Mouse (Mus musculus) hindbrain, embryonic 14.5 days (tissue): Measurements from ENCODE around the gene Lsm5. TPM values are rescaled to one million over a fixed set of nuclear protein-coding genes. Genes with fewer than 3 reads are reported as not detected.

Experiments used
- ATAC-seq: fragments of 200-750 bp; cut with Nextera tagmentation; 2 replicates; pipeline ENCODE4 v1.8.0; 2017; ENCODE audit warnings: moderate number of reproducible peaks, mild to moderate bottlenecking, moderate TSS enrichment, moderate library complexity; ENCODE audit not compliant: low FRiP score
- DNase-seq: peaks from one replicate; pipeline ENCODE4 v3.0.0-alpha.2; 2015; ENCODE audit warnings: low spot score
- H3K27ac ChIP-seq: fragments of 300-500 bp; sonication (generic); 2 replicates; pipeline ENCODE4 v1.5.1; 2014; ENCODE audit warnings: mild to moderate bottlenecking, moderate library complexity
- H3K27me3 ChIP-seq: fragments of 300-500 bp; sonication (generic); 2 replicates; pipeline ENCODE4 v1.6.1; 2014; ENCODE audit warnings: mild to moderate bottlenecking, low read length, mixed read lengths; ENCODE audit not compliant: control insufficient read depth, insufficient read depth
- H3K36me3 ChIP-seq: fragments of 300-500 bp; sonication (generic); replicated peaks from 2 replicates; pipeline ENCODE4 v1.6.1; 2014; ENCODE audit not compliant: control insufficient read depth, insufficient read depth
- H3K4me1 ChIP-seq: fragments of 300-500 bp; sonication (generic); replicated peaks from 2 replicates; pipeline ENCODE4 v1.6.1; 2014; ENCODE audit warnings: antibody characterized with exemption, low read length, mixed read lengths; ENCODE audit not compliant: control insufficient read depth, insufficient read depth
- H3K4me2 ChIP-seq: fragments of 300-500 bp; sonication (generic); replicated peaks from 2 replicates; pipeline ENCODE4 v1.6.1; 2014; ENCODE audit warnings: mild to moderate bottlenecking, moderate library complexity
- H3K4me3 ChIP-seq: fragments of 300-500 bp; sonication (generic); replicated peaks from 2 replicates; pipeline ENCODE4 v1.5.1; 2014; ENCODE audit warnings: mild to moderate bottlenecking, low read length
- H3K9ac ChIP-seq: fragments of 300-500 bp; sonication (generic); 2 replicates; pipeline ENCODE4 v1.6.1; 2014
- H3K9me3 ChIP-seq: fragments of 300-500 bp; sonication (generic); 2 replicates; pipeline ENCODE4 v1.6.1; 2016; ENCODE audit warnings: low read length; ENCODE audit not compliant: control insufficient read depth
- WGBS: fragments of 180-500 bp; shearing (Covaris S2); extraction: QIAGEN DNeasy Blood & Tissue Kit; methylation state at CpG from one replicate; pipeline ENCODE4 v1.1.7; 2014; 5-methylcytosine and 5-hydroxymethylcytosine counted together
- polyA plus RNA-seq: library from polyadenylated mRNA; unstranded; fragments of >200 nt; fragmentation: Nextera tagmentation; extraction: Ambion mirVana; gene quantifications from 2 replicates; pipeline ENCODE4 v1.2.1, GENCODE M21; 2014

The Lsm5 gene
- polyA plus RNA-seq, 1 experiment from 2014 or later = 93.8 TPM

DNA sequence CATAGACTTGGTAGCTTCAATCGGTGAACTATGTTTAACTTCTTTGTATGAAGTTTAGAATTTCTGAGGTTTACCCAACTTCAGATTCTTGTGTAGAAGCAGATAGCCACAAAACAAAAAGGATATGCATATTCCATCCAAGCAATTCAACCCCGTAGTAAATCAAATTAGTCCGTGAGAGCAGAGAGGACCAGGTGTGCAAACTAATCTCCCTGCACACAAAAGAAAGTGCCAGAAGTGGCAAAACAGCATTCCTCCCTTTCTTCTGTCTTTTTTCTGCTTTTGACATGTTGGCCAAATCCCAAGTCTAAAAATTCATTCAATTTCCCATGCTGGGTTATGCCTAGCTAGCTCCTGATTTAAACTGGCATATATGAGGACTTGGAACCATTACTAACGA, 12.1 kb downstream of the Lsm5 start:
- WGBS = 74% methylated on average over 4 of the region's 4 CpGs
- no peaks in the 10 kb centered on the region for H3K36me3 ChIP-seq

DNA sequence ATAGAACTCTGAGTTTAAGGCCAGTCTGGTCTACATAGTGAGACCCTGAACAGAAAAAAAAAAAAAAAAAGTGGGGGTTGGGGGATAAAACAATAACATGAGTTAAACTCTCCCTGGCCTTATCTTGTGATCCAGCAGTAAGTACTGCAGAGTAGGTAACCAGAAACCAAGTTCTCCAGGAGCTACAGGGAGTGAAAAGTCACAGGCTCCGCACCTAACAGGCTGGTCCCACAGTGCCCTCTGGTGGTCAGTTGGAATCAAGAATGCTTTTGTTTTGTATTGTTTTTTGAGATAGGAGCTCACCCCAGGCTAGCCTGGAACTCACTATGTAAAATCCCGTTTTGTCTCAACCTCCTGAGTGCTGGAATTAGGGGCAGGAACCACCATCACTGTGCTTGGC, 13.3 kb downstream of the Lsm5 start:
- H3K4me3 ChIP-seq = no peak overlapping the region
- H3K9me3 ChIP-seq = no peaks in the 10 kb centered on the region
- no peak overlapping the region for H3K4me2 ChIP-seq
- H3K4me1 ChIP-seq = no peaks in the 10 kb centered on the region
- WGBS = 4% methylated on average over 2 of the region's 2 CpGs
- H3K27ac ChIP-seq = no peak overlapping the region
- no peaks in the 10 kb centered on the region for H3K36me3 ChIP-seq
- no peak overlapping the region for H3K9ac ChIP-seq
- H3K27me3 ChIP-seq = no peaks in the 10 kb centered on the region
- DNase-seq (peak; percentile 85), ATAC-seq (peak; percentile 48; the same call in 1 of the 2 replicates)

More for the DNA sequence above, 12.1 kb downstream of the Lsm5 start:
- DNase-seq = no peak
- Histone ChIP-seq H3K9ac (no peak overlapping the region), H3K4me2 (no peak overlapping the region), H3K27ac (no peak overlapping the region), H3K9me3 (no peaks in the 10 kb centered on the region), H3K4me3 (no peak overlapping the region), H3K4me1 (no peaks in the 10 kb centered on the region), H3K27me3 (no peaks in the 10 kb centered on the region)
- ATAC-seq = no peak

DNA sequence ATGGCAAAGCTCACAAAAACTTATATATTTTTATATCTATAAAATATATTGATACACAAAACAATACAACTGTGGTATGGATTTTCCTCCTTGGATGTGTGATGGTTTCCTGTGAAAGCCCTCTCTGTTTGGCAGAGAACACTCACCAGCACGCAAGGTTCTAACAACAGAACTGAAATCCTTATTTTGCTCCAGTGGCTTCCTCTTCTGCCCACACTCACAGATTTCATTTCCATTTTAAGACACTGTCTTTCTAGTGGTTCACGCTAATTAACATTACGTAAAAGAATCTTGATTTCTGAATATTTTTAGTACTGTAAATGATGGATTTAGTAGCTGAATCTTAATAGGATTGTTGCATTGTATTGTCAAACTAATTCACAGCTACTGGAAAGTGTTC, 16.3 kb downstream of the Lsm5 start:
- Histone ChIP-seq H3K9me3 (no peaks in the 10 kb centered on the region), H3K4me1 (no peaks in the 10 kb centered on the region), H3K4me2 (no peak overlapping the region), H3K9ac (no peak overlapping the region), H3K36me3 (no peaks in the 10 kb centered on the region), H3K27me3 (no peaks in the 10 kb centered on the region), H3K4me3 (no peak overlapping the region), H3K27ac (no peak overlapping the region)
- DNase-seq = no peak
- 97% methylated on average over 3 of the region's 3 CpGs for WGBS
- ATAC-seq = no peak

DNA sequence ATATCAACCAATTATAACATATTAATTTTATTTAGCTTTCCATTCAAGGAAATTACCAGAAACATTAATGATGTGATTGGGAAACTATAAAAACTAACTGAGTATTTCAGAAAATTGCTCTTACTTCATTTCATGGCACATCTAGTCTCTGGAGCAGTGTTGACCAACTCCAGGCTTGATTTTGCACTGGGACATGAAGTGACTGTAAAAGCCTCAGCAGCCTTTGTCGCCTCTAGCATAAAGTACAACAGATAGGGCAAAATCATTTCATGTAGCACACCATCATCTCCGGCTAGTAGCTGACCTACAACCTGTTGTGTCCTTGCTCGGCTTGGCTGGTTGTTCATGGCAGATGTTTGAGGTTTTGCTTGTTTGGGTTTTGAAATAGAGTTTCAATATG, 40.1 kb downstream of the Lsm5 start:
- Histone ChIP-seq H3K9me3 (no peaks in the 10 kb centered on the region), H3K27me3 (no peaks in the 10 kb centered on the region), H3K4me2 (no peak overlapping the region), H3K27ac (no peak overlapping the region), H3K36me3 (no peaks in the 10 kb centered on the region), H3K4me1 (no peaks in the 10 kb centered on the region), H3K9ac (no peak overlapping the region), H3K4me3 (no peak overlapping the region)
- 93% methylated on average over 3 of the region's 3 CpGs for WGBS
- no peak for ATAC-seq
- no peak for DNase-seq

DNA sequence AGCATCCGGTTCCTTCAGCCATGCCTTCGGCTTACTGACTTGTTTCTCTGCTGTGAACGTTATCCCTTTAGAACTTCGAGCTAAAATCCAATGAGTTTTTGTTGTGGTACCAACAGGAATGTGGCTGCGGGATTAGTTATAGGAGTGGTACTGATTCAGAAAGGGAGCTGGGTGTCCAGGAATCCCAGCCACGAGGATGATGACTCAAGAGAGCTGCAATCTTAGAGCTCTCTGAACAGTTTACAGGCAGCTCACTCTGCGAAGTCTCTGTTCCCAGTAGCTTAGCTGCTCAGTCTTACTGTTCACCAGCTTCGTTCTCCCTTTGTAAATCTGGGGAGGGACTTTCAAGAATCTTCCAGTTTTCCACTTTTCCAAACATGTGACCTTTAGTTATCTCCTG, 49.1 kb downstream of the Lsm5 start:
- no peak overlapping the region for H3K4me3 ChIP-seq
- H3K36me3 ChIP-seq = no peaks in the 10 kb centered on the region
- ATAC-seq (no peak), DNase-seq (no peak)
- H3K9ac ChIP-seq = no peak overlapping the region
- H3K27me3 ChIP-seq = peaks cover 21% of the 10 kb centered on the region
- WGBS = 89% methylated on average over 8 of the region's 8 CpGs
- H3K27ac ChIP-seq = no peak overlapping the region
- H3K4me2 ChIP-seq = no peak overlapping the region
- no peaks in the 10 kb centered on the region; the same call in 1 of the 2 replicates for H3K4me1 ChIP-seq
- no peaks in the 10 kb centered on the region for H3K9me3 ChIP-seq

DNA sequence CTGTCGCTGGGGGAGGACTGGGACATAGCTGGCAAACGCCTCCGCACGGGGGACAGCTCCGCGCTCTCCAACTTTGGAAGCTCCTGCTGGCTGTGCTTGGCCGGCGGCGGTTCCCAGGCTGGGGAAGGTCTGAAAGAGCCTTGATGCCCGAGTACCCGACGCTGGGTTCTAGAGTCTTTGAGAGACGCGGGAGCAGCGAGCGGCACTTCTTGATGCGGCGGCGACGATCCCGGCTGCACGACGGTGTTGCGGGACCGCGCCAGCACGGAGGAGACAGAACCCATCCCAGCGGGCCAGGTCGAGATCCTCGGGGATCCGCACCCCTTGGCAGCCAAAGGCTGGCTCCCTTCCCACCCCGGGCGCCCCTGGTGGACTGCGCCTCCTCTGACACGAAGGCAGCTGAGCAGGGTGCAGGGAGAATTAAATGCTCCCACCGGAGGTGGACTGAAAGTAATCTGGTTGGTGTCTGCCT, 52.4 kb downstream of the Lsm5 start:
- Histone ChIP-seq H3K36me3 (no peaks in the 10 kb centered on the region), H3K4me3 (peak overlapping the region; percentile 43), H3K9ac (peak overlapping the region; percentile 49; the same call in 1 of the 2 replicates), H3K4me1 (no peaks in the 10 kb centered on the region; the same call in 1 of the 2 replicates), H3K27ac (no peak overlapping the region), H3K9me3 (no peaks in the 10 kb centered on the region), H3K4me2 (peak overlapping the region; percentile 90), H3K27me3 (peaks cover 21% of the 10 kb centered on the region)
- ATAC-seq (peak; percentile 37; the same call in 1 of the 2 replicates), DNase-seq (no peak)
- WGBS = 2% methylated on average over 36 of the region's 36 CpGs

Other genes starting within 250 kb of the Lsm5 start
- 13.2 and 18.1 TPM in 2 replicates for gene Pde1c, start 135.6 kb downstream of the Lsm5 start, polyA plus RNA-seq
- 40.2 and 41.8 TPM in 2 replicates for gene Avl9, start 10.2 kb upstream of the Lsm5 start, polyA plus RNA-seq
- gene Kbtbd2, start 93.1 kb upstream of the Lsm5 start, polyA plus RNA-seq = 26.4 and 32.2 TPM in 2 replicates
- gene Fkbp9, start 127.3 kb upstream of the Lsm5 start, polyA plus RNA-seq = 42.2 and 42.6 TPM in 2 replicates
- gene Nt5c3, start 219.2 kb upstream of the Lsm5 start, polyA plus RNA-seq = 174 and 180 TPM in 2 replicates
- gene Vmn1r4, start 219.3 kb upstream of the Lsm5 start, polyA plus RNA-seq = 0.62 and 0.72 TPM in 2 replicates